Comparison of ENCODE assay signal across 8 mouse cellular contexts in genomic region chr15:78982658-78983435, GRCm38 (mm10). TPM values are rescaled to one million over a fixed set of nuclear protein-coding genes. Genes with fewer than 3 reads are reported as not detected.
DNase-seq lines count a peak whose midpoint lies in the region; ATAC-seq and TF ChIP-seq lines count a peak whose summit lies in the region.

No protein-coding gene starts in this region.

- intact Hi-C loops in heart, postnatal 14 days (cut with DNase I): no loop called here

- peak; percentile 98 for DNase-seq in G1E (ENCODE audit: low spot score)
- peak; percentile 90 for DNase-seq in c-Kit-positive CD71-positive TER-119-positive erythroid progenitor cells, embryonic 14.5 days (ENCODE audit: low spot score)
- peak; percentile 92 for DNase-seq in forebrain, embryonic 10.5 days (ENCODE audit: extremely low spot score, low spot score)
- peak; percentile 88 to 90 for DNase-seq in heart, postnatal 14 days
- peak; percentile 68 for DNase-seq in large intestine, adult 2 months (ENCODE audit: low read depth, low spot score)
- DNase-seq in thymus, adult 18-20 months: peak; percentile 71 to 79

- TF ChIP-seq CTCF in G1E (IDR thresholded peaks at IDR 0.05; ENCODE audit: low read depth, low read length): no peak
- no peak for TF ChIP-seq CTCF in olfactory bulb, adult 2 months (IDR thresholded peaks at IDR 0.05; ENCODE audit: insufficient read depth, low read depth, low read length)

- WGBS in forebrain, embryonic 10.5 days: under 1% methylated on average over 67 of the region's 67 CpGs
- 1% methylated on average over 62 of the region's 67 CpGs for WGBS in large intestine, adult 2 months
- under 1% methylated on average over 59 of the region's 67 CpGs for WGBS in lung, embryonic 16.5 days
- under 1% methylated on average over 67 of the region's 67 CpGs for WGBS in olfactory bulb, adult 2 months

- H3K36me3 ChIP-seq in G1E (replicated peaks): peaks cover 35% of the 10 kb centered on the region
- H3K36me3 ChIP-seq in forebrain, embryonic 10.5 days (replicated peaks): peaks cover 19% of the 10 kb centered on the region
- 0 out of 2 replicates have a peak, but pooled peaks cover 3% of the 10 kb centered on the region for H3K36me3 ChIP-seq in lung, embryonic 16.5 days (ENCODE audit: control insufficient read depth, insufficient read depth, low read length)

- H3K9ac ChIP-seq in lung, embryonic 16.5 days (ENCODE audit: low read length): peak overlapping the region; percentile 95

- peak; percentile 81 for ATAC-seq in G1E (ENCODE audit: extremely low read depth, insufficient number of reproducible peaks, low FRiP score, poor library complexity, severe bottlenecking)
- ATAC-seq in lung, embryonic 16.5 days (ENCODE audit: low read depth): peak; percentile 89

- no peaks in the 10 kb centered on the region for H3K9me3 ChIP-seq in G1E (replicated peaks)
- H3K9me3 ChIP-seq in forebrain, embryonic 10.5 days: no peaks in the 10 kb centered on the region
- no peaks in the 10 kb centered on the region for H3K9me3 ChIP-seq in lung, embryonic 16.5 days (ENCODE audit: control insufficient read depth, low read length)

- H3K4me2 ChIP-seq in lung, embryonic 16.5 days (ENCODE audit: low read depth, low read length): peak overlapping the region; percentile 93

- peaks cover 15% of the 10 kb centered on the region for H3K27me3 ChIP-seq in G1E (ENCODE audit: insufficient read depth, low read length)
- H3K27me3 ChIP-seq in forebrain, embryonic 10.5 days (ENCODE audit: poor library complexity, severe bottlenecking): no peaks in the 10 kb centered on the region
- no peaks in the 10 kb centered on the region for H3K27me3 ChIP-seq in lung, embryonic 16.5 days (ENCODE audit: control insufficient read depth, insufficient read depth, low read depth, low read length)

- H3K4me1 ChIP-seq in G1E (ENCODE audit: insufficient read depth, low read depth, low read length): peaks cover 48% of the 10 kb centered on the region
- peaks cover 73% of the 10 kb centered on the region for H3K4me1 ChIP-seq in forebrain, embryonic 10.5 days
- H3K4me1 ChIP-seq in lung, embryonic 16.5 days (replicated peaks; ENCODE audit: control insufficient read depth, insufficient read depth, low read length): peaks cover 44% of the 10 kb centered on the region
- peaks cover 38% of the 10 kb centered on the region for H3K4me1 ChIP-seq in olfactory bulb, adult 2 months (ENCODE audit: control insufficient read depth, insufficient read depth, low read length)

- peak overlapping the region; percentile 92 for H3K27ac ChIP-seq in forebrain, embryonic 10.5 days
- peak overlapping the region; percentile 95 for H3K27ac ChIP-seq in lung, embryonic 16.5 days (ENCODE audit: low read length)
- H3K27ac ChIP-seq in olfactory bulb, adult 2 months (ENCODE audit: insufficient read depth, low read depth, low read length): no peak overlapping the region

- no peak for TF ChIP-seq POLR2A in olfactory bulb, adult 2 months (IDR thresholded peaks at IDR 0.05; ENCODE audit: insufficient read depth, low read depth, low read length)

- H3K4me3 ChIP-seq in G1E (ENCODE audit: low read depth, low read length): peak overlapping the region; percentile 96
- peak overlapping the region; percentile 72 for H3K4me3 ChIP-seq in forebrain, embryonic 10.5 days
- H3K4me3 ChIP-seq in lung, embryonic 16.5 days (ENCODE audit: low read length): peak overlapping the region; percentile 98
- H3K4me3 ChIP-seq in olfactory bulb, adult 2 months (ENCODE audit: insufficient read depth, low read depth, low read length): peak overlapping the region; percentile 37

RNA-seq across cellular contexts. Expression of gene Triobp, which starts 35.3 kb away (rescaled TPM):
- total RNA-seq in G1E (2014; fragmentation: Nextera tagmentation): 67.0 and 104 TPM in 2 replicates
- total RNA-seq in G1E (2017): 23.6 and 24.4 TPM in 2 replicates
- 42.5 and 45.6 TPM in 2 replicates for polyA plus RNA-seq in G1E (2012)
- polyA plus RNA-seq in forebrain, embryonic 10.5 days (2016; fragmentation: Nextera tagmentation; extraction: Ambion mirVana): 39.7 and 41.6 TPM in 2 replicates
- 10 to 100 TPM; 44.6 to 49.6 TPM for total RNA-seq in heart, postnatal 14 days (2021)
- polyA plus RNA-seq in large intestine, adult 2 months (2012; rRNA removed): 45.2 and 70.2 TPM in 2 replicates
- polyA plus RNA-seq in lung, embryonic 16.5 days (2015; fragmentation: Nextera tagmentation; extraction: Ambion mirVana): 44.6 and 51.3 TPM in 2 replicates
- not detected in 2 replicates for polyA plus RNA-seq in olfactory bulb, adult 2 months (2012; ENCODE audit: insufficient read depth, insufficient read length, low replicate concordance, missing spikeins)

RNA-seq across cellular contexts. Expression of gene H1f0, which starts 45.4 kb away (rescaled TPM):
- total RNA-seq in G1E (2014; fragmentation: Nextera tagmentation) (not detected in 2 replicates), G1E (2017) (0.16 TPM in 1 of 2 replicates, not detected in the other)
- 0.03 and 0.05 TPM in 2 replicates for polyA plus RNA-seq in G1E (2012)
- 427 and 444 TPM in 2 replicates for polyA plus RNA-seq in forebrain, embryonic 10.5 days (2016; fragmentation: Nextera tagmentation; extraction: Ambion mirVana)
- 100 to 1,000 TPM; 104 to 128 TPM for total RNA-seq in heart, postnatal 14 days (2021)
- 96.0 and 140 TPM in 2 replicates for polyA plus RNA-seq in large intestine, adult 2 months (2012; rRNA removed)
- 516 and 576 TPM in 2 replicates for polyA plus RNA-seq in lung, embryonic 16.5 days (2015; fragmentation: Nextera tagmentation; extraction: Ambion mirVana)
- not detected in 2 replicates for polyA plus RNA-seq in olfactory bulb, adult 2 months (2012; ENCODE audit: insufficient read depth, insufficient read length, low replicate concordance, missing spikeins)

RNA-seq across cellular contexts. Expression of gene Nol12, which starts 48.1 kb away (rescaled TPM):
- 13.2 and 25.6 TPM in 2 replicates for total RNA-seq in G1E (2014; fragmentation: Nextera tagmentation)
- 20.1 and 24.2 TPM in 2 replicates for total RNA-seq in G1E (2017)
- 15.9 and 16.7 TPM in 2 replicates for polyA plus RNA-seq in G1E (2012)
- polyA plus RNA-seq in forebrain, embryonic 10.5 days (2016; fragmentation: Nextera tagmentation; extraction: Ambion mirVana): 63.6 and 69.9 TPM in 2 replicates
- total RNA-seq in heart, postnatal 14 days (2021): 10 to 100 TPM; 13.6 to 14.3 TPM
- 18.9 and 19.6 TPM in 2 replicates for polyA plus RNA-seq in large intestine, adult 2 months (2012; rRNA removed)
- 43.0 and 48.3 TPM in 2 replicates for polyA plus RNA-seq in lung, embryonic 16.5 days (2015; fragmentation: Nextera tagmentation; extraction: Ambion mirVana)
- polyA plus RNA-seq in olfactory bulb, adult 2 months (2012; ENCODE audit: insufficient read depth, insufficient read length, low replicate concordance, missing spikeins): not detected in 2 replicates

RNA-seq across cellular contexts. Expression of gene Lgals1, which starts 56.3 kb away (rescaled TPM):
- 558 and 607 TPM in 2 replicates for total RNA-seq in G1E (2014; fragmentation: Nextera tagmentation)
- total RNA-seq in G1E (2017): 3,673 and 4,536 TPM in 2 replicates
- 1,469 and 2,086 TPM in 2 replicates for polyA plus RNA-seq in G1E (2012)
- polyA plus RNA-seq in forebrain, embryonic 10.5 days (2016; fragmentation: Nextera tagmentation; extraction: Ambion mirVana): 200 and 217 TPM in 2 replicates
- total RNA-seq in heart, postnatal 14 days (2021): 100 to 1,000 TPM; 236 to 276 TPM
- polyA plus RNA-seq in large intestine, adult 2 months (2012; rRNA removed): 233 and 310 TPM in 2 replicates
- 796 and 862 TPM in 2 replicates for polyA plus RNA-seq in lung, embryonic 16.5 days (2015; fragmentation: Nextera tagmentation; extraction: Ambion mirVana)
- polyA plus RNA-seq in olfactory bulb, adult 2 months (2012; ENCODE audit: insufficient read depth, insufficient read length, low replicate concordance, missing spikeins): not detected in 2 replicates

RNA-seq across cellular contexts. Expression of gene Galr3, which starts 58.8 kb away (rescaled TPM):
- total RNA-seq in G1E (2014; fragmentation: Nextera tagmentation) (not detected in 2 replicates), G1E (2017) (not detected in 2 replicates)
- polyA plus RNA-seq in G1E (2012): not detected in 2 replicates
- polyA plus RNA-seq in forebrain, embryonic 10.5 days (2016; fragmentation: Nextera tagmentation; extraction: Ambion mirVana): not detected in 2 replicates
- not detected for total RNA-seq in heart, postnatal 14 days (2021)
- 0.33 and 1.0 TPM in 2 replicates for polyA plus RNA-seq in large intestine, adult 2 months (2012; rRNA removed)
- polyA plus RNA-seq in lung, embryonic 16.5 days (2015; fragmentation: Nextera tagmentation; extraction: Ambion mirVana): not detected in 2 replicates
- polyA plus RNA-seq in olfactory bulb, adult 2 months (2012; ENCODE audit: insufficient read depth, insufficient read length, low replicate concordance, missing spikeins): not detected in 2 replicates

Comparison
In these comparisons a context has a peak if more than half of its experiments do, and no peak if none do; other contexts are left out.
1. H3K4me3 ChIP-seq: peak in every context shown above with its lines; median percentile 98 in lung, embryonic 16.5 days; 96 in G1E; 72 in forebrain, embryonic 10.5 days; 37 in olfactory bulb, adult 2 months.
2. RNA of gene Nol12, which starts 48.1 kb away (polyA plus RNA-seq): 63.6 to 69.9 TPM in forebrain, embryonic 10.5 days, 43.0 to 48.3 TPM in lung, embryonic 16.5 days, 18.9 to 19.6 TPM in large intestine, adult 2 months and 15.9 to 16.7 TPM in G1E; not detected in olfactory bulb, adult 2 months; every median in the first group is over 10 times any median in the second.
3. Peak in every context shown above with its lines, with median percentiles within 50 percentile points of each other: DNase-seq.